Mouse (Mus musculus) embryonic fibroblast, embryonic 13.5 days (primary cell): ENCODE data around the gene Slc16a6. TPM values are rescaled to one million over a fixed set of nuclear protein-coding genes. Genes with fewer than 3 reads are reported as not detected.

Experiments
- H3K27ac ChIP-seq: 2 replicates; pipeline ENCODE4 v1.5.1; 2012; ENCODE audit warnings: low read length, control low read depth, inconsistent platforms; ENCODE audit not compliant: insufficient read depth
- H3K4me1 ChIP-seq: 2 replicates; pipeline ENCODE4 v1.6.1; 2011; ENCODE audit warnings: low read length; ENCODE audit not compliant: control insufficient read depth, insufficient read depth
- H3K4me3 ChIP-seq: 2 replicates; pipeline ENCODE4 v1.5.1; 2011; ENCODE audit warnings: mild to moderate bottlenecking, control low read depth, low read length; ENCODE audit not compliant: insufficient read depth
- CTCF ChIP-seq: IDR thresholded peaks from 2 replicates; pipeline ENCODE4 v1.5.1; 2011; ENCODE audit warnings: mild to moderate bottlenecking, control low read depth, low read length, moderate library complexity, borderline replicate concordance; ENCODE audit not compliant: insufficient read depth
- POLR2A ChIP-seq: IDR thresholded peaks from 2 replicates; pipeline ENCODE4 v1.6.1; 2011; ENCODE audit warnings: low read depth, mild to moderate bottlenecking, control low read depth, low read length, moderate library complexity
- polyA plus RNA-seq: library from polyadenylated mRNA; stranded (reverse); fragments of >200 nt; gene quantifications from 2 replicates; pipeline ENCODE4 v1.2.4, GENCODE M21; 2011; ENCODE audit warnings: low read depth; ENCODE audit not compliant: missing spikeins, insufficient read length

Gene Slc16a6
- polyA plus RNA-seq, 1 experiment = 3.0 TPM

DNA sequence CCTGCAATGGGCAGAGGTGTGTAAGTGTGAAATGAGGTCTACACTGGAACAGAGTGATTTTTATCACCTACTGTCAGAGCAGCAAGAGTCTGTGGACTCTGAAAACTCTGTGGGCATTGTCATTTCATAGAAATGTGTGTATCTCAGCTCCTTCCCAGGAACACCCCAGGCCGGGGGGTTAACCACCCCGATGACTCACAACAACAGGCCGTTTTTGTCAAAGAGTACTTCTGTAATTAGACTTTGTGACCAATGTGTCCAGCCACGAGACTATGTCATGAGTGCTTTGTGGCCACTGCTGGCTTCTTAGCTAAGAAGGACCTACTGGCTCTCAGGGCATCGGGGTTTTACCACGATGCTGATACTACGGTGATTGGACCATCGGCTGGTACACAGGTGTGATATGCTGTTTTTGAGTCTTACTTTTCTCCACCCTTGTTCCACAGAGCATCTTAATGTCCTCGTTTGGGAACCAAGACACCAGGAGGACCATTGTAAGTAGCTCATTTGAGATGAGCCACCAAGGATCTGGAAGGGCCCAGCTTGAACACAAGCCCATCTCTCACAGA is 55.8 kb downstream of the Slc16a6 start:
- H3K4me1 ChIP-seq = no peaks in the 10 kb centered on the region
- H3K4me3 ChIP-seq = no peak overlapping the region
- TF ChIP-seq POLR2A (no peak), CTCF (no peak)
- H3K27ac ChIP-seq = no peak overlapping the region

DNA sequence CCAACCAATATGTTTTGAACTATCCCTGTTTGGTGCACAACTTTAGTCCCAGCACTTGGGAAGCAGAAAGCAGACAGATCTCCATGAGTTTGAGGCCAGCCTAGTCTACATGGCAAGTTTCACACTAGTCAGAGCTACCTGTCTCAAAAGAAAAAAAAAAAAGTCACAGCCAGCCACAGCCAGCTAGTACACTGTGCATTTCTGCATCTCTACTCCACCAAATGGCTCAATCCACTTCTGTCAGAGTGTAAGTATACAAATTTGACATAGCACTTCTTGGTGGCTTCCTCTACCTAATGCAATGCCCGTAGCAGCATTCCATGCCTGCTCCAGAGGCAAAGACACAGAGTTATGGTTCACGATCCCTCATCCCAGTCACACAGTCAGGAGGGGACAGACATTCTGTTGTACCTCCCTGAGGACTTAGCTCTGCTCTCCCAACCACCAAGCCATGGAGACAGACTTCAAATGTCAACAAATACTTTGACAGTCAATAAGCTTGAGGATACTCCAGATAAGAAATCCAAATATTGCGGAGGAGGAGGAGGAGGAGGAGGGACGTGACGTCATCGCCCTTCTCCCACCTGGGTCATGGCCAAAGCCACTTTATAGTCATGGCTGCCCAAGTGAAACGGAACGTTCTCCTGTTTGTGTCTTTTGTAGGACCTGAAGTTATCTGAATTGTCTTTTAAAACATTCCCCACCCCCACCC is 56.5 kb downstream of the Slc16a6 start:
- Histone ChIP-seq H3K4me1 (no peaks in the 10 kb centered on the region), H3K4me3 (no peak overlapping the region), H3K27ac (no peak overlapping the region)
- no peak for TF ChIP-seq CTCF
- no peak for TF ChIP-seq POLR2A

DNA sequence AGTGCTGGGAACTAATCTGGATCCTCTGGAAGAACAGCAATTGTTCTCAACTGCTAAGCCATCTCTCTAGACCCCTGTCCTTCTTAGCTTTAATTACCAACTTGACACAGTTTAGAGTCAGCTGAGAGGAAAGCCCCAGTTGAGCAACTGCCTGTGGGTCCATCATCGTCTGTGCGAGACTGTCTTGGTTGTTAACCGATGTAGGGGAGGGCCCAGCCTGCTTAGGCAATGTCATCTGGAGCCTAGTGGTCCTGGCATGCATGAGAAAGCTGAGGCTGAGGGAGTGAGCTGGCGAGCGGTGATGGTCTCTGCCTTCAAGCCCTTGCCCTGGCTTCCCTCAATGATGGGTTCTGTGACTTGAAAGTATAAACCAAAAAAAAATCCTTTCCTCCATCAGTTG is 58.6 kb downstream of the Slc16a6 start:
- H3K27ac ChIP-seq = no peak overlapping the region
- H3K4me1 ChIP-seq = no peaks in the 10 kb centered on the region
- TF ChIP-seq POLR2A = no peak
- no peak for TF ChIP-seq CTCF
- no peak overlapping the region for H3K4me3 ChIP-seq

DNA sequence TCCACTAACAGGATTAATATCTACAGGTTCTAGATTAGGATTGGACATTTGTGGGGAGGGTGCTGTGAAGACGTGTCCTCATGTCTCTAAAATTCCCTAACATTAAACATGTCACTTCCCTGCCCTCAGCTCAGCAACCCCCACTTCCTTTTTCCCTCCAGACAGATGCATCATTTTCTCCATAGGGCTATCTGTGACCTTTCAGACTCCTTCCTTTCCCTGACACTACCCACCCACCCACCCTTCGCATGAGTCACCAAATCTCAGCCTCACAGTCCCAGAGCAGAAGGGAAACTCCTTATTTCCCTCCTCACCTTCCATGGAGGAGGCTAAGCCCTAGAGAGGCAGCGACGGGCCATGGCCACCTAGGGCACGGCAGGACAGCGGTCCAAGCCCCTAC is 59.8 kb downstream of the Slc16a6 start, which contains the start of gene 9930022D16Rik:
TSS of gene 9930022D16Rik (plus strand) at position 301 of the 400 bp plus-strand sequence.
- Histone ChIP-seq H3K27ac (no peak within 1 kb of the TSS), H3K4me1 (no peaks in the 10 kb centered on the region), H3K4me3 (no peak within 1 kb of the TSS)
- TF ChIP-seq POLR2A (no peak), CTCF (no peak)

DNA sequence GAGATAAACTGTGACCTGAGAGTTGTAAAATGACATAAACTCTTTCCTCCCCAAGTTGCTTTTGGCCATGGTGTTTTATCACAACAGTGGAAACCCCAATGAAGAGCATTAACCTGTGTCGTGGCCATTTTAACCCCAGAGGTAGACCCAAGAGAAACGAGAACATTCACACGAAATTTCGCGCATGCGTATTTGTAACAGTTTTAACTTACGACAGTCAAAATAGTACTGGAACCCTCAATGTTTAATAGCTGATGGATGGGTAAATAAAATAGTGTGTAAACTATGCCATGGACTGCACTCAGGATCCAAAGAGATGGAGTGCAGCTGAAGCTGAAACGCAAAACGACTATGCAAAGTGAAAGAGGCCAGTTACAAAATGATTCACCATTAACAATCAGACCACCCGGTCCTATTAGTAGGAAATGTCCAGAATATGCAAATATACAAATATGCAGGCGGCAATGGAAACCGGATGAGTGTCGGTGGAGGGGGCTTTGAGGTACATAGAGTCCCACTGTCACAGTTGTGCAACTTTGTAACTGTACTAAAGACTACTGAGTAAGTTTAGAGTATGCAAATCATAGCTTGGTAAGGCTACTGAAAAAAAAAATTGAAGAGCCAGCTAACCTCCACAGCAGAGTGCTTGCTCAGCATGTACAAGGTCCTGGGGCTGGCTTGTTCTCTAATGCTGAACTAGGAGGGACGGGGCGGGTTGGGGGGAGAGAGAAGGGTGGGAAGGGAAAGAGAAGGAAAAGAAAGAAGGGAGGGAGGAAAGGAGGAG is 63.0 kb downstream of the Slc16a6 start:
- Histone ChIP-seq H3K27ac (no peak overlapping the region), H3K4me3 (no peak overlapping the region), H3K4me1 (no peaks in the 10 kb centered on the region)
- TF ChIP-seq POLR2A (no peak), CTCF (no peak)

DNA sequence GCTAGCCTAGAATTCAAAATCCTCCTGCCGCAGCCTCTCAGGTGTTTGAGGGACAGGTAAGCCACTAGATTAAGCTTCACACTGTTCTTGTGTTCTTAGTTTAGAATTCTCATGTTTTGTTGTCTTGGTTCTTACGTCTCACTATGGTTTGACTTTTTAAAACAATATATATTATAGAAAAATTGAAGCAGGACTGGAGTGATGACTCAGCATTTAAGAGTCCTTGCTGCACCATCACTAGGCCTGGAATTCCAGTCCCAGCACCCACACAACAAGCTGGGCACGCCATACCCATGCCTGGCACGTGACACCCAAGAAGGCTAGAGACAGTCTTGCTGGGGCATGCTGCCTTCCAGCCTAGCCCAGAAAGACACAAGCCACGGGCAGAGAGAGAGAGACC is 67.0 kb downstream of the Slc16a6 start:
- Histone ChIP-seq H3K4me3 (no peak overlapping the region), H3K27ac (no peak overlapping the region), H3K4me1 (no peaks in the 10 kb centered on the region)
- TF ChIP-seq POLR2A (no peak), CTCF (no peak)

Other genes starting within 250 kb of the Slc16a6 start
- 0.13 and 0.33 TPM in 2 replicates for gene Rgs9, start 175.5 kb downstream of the Slc16a6 start, polyA plus RNA-seq
- gene Gna13, start 110.8 kb downstream of the Slc16a6 start, polyA plus RNA-seq = 38.0 and 41.3 TPM in 2 replicates
- not detected in 2 replicates for gene 9930022D16Rik, start 59.7 kb downstream of the Slc16a6 start, polyA plus RNA-seq
- 58.5 and 82.9 TPM in 2 replicates for gene Amz2, start 47.7 kb downstream of the Slc16a6 start, polyA plus RNA-seq
- 2.7 and 3.9 TPM in 2 replicates for gene Arsg, start 224 bp downstream of the Slc16a6 start, polyA plus RNA-seq
- 87.9 and 111 TPM in 2 replicates for gene Wipi1, start 138.4 kb upstream of the Slc16a6 start, polyA plus RNA-seq
- 215 and 254 TPM in 2 replicates for gene Prkar1a, start 175.8 kb upstream of the Slc16a6 start, polyA plus RNA-seq
- gene Fam20a, start 248.7 kb upstream of the Slc16a6 start, polyA plus RNA-seq = 38.4 and 44.6 TPM in 2 replicates